Mouse (Mus musculus) embryonic facial prominence, embryonic 15.5 days (tissue): ENCODE data around the gene Drd4. TPM values are rescaled to one million over a fixed set of nuclear protein-coding genes. Genes with fewer than 3 reads are reported as not detected.

Experiments used
- ATAC-seq: fragments of 200-750 bp; cut with Nextera tagmentation; 2 replicates; pipeline ENCODE4 v1.8.0; 2017; ENCODE audit warnings: low read depth, moderate TSS enrichment; ENCODE audit not compliant: insufficient number of reproducible peaks, low FRiP score, low TSS enrichment
- H3K27ac ChIP-seq: fragments of 300-500 bp; sonication (generic); replicated peaks from 2 replicates; pipeline ENCODE4 v1.5.1; 2015; ENCODE audit warnings: mild to moderate bottlenecking, inconsistent platforms
- H3K27me3 ChIP-seq: fragments of 300-500 bp; sonication (generic); 2 replicates; pipeline ENCODE4 v1.6.1; 2015; ENCODE audit warnings: inconsistent platforms
- H3K36me3 ChIP-seq: fragments of 300-500 bp; sonication (generic); 2 replicates; pipeline ENCODE4 v1.6.1; 2015; ENCODE audit warnings: mild to moderate bottlenecking, inconsistent platforms
- H3K4me1 ChIP-seq: fragments of 300-500 bp; sonication (generic); 2 replicates; pipeline ENCODE4 v1.6.1; 2015; ENCODE audit warnings: inconsistent platforms
- H3K4me2 ChIP-seq: fragments of 300-500 bp; sonication (generic); replicated peaks from 2 replicates; pipeline ENCODE4 v1.6.1; 2015; ENCODE audit warnings: mild to moderate bottlenecking, inconsistent platforms
- H3K4me3 ChIP-seq: fragments of 300-500 bp; sonication (generic); replicated peaks from 2 replicates; pipeline ENCODE4 v1.5.1; 2015; ENCODE audit warnings: mild to moderate bottlenecking, inconsistent platforms
- H3K9ac ChIP-seq: fragments of 300-500 bp; sonication (generic); 2 replicates; pipeline ENCODE4 v1.6.1; 2015; ENCODE audit warnings: inconsistent platforms
- H3K9me3 ChIP-seq: fragments of 300-500 bp; sonication (generic); replicated peaks from 2 replicates; pipeline ENCODE4 v1.6.1; 2016; ENCODE audit warnings: inconsistent platforms
- WGBS: fragments of 180-500 bp; shearing (Covaris S2); methylation state at CpG from one replicate; pipeline ENCODE4 v1.1.7; 2015; 5-methylcytosine and 5-hydroxymethylcytosine counted together
- polyA plus RNA-seq: library from polyadenylated mRNA; unstranded; fragments of >200 nt; fragmentation: Nextera tagmentation; extraction: Ambion mirVana; gene quantifications from 2 replicates; pipeline ENCODE4 v1.2.1, GENCODE M21; 2015

Gene Drd4
- polyA plus RNA-seq, 1 experiment from 2014 or later = 1.1 TPM

- no peak overlapping the region for H3K27ac ChIP-seq
- peaks cover 18% of the 10 kb centered on the region for H3K4me1 ChIP-seq
- H3K4me2 ChIP-seq = peak overlapping the region; percentile 12; the same call in 1 of the 2 replicates
- 82% methylated on average over 14 of the region's 14 CpGs for WGBS
- H3K9ac ChIP-seq = no peak overlapping the region
- ATAC-seq = no peak
- no peak overlapping the region for H3K4me3 ChIP-seq
- no peaks in the 10 kb centered on the region for H3K27me3 ChIP-seq
- H3K9me3 ChIP-seq = no peaks in the 10 kb centered on the region
- H3K36me3 ChIP-seq = 0 out of 2 replicates have a peak, but pooled peaks cover 1% of the 10 kb centered on the region
Measured at GRCm38 (mm10) chr7:141269273-141269545, 22.6 kb upstream of the Drd4 start.

GRCm38 (mm10) chr7:141270631-141271030, 21.2 kb upstream of the Drd4 start:
- Histone ChIP-seq H3K4me1 (peaks cover 9% of the 10 kb centered on the region), H3K9ac (no peak overlapping the region), H3K4me2 (no peak overlapping the region), H3K36me3 (no peaks in the 10 kb centered on the region), H3K27ac (no peak overlapping the region), H3K27me3 (no peaks in the 10 kb centered on the region), H3K9me3 (no peaks in the 10 kb centered on the region), H3K4me3 (no peak overlapping the region)
- 79% methylated on average over 3 of the region's 3 CpGs for WGBS
- no peak for ATAC-seq

GRCm38 (mm10) chr7:141275356-141275755, 16.4 kb upstream of the Drd4 start:
- peaks cover 11% of the 10 kb centered on the region for H3K4me1 ChIP-seq
- no peak overlapping the region for H3K4me3 ChIP-seq
- H3K27ac ChIP-seq = no peak overlapping the region
- ATAC-seq = no peak
- H3K9me3 ChIP-seq = no peaks in the 10 kb centered on the region
- H3K27me3 ChIP-seq = 0 out of 2 replicates have a peak, but pooled peaks cover 3% of the 10 kb centered on the region
- WGBS = 63% methylated on average over 9 of the region's 9 CpGs
- no peak overlapping the region for H3K4me2 ChIP-seq
- H3K36me3 ChIP-seq = no peaks in the 10 kb centered on the region
- H3K9ac ChIP-seq = no peak overlapping the region

- Histone ChIP-seq H3K4me1 (peaks cover 11% of the 10 kb centered on the region), H3K27ac (no peak within 1 kb of the TSS), H3K9me3 (no peaks in the 10 kb centered on the region), H3K9ac (no peak within 1 kb of the TSS), H3K36me3 (no peaks in the 10 kb centered on the region), H3K4me2 (no peak within 1 kb of the TSS), H3K4me3 (no peak within 1 kb of the TSS), H3K27me3 (0 out of 2 replicates have a peak, but pooled peaks cover 3% of the 10 kb centered on the region)
- no peak for ATAC-seq
- 60% methylated on average over 11 of the region's 11 CpGs for WGBS
Measured at GRCm38 (mm10) chr7:141276546-141276945, 15.3 kb upstream of the Drd4 start, which contains the start of gene Cdhr5. Cdhr5 (minus strand) TSS chr7:141276786.

- Histone ChIP-seq H3K27ac (no peak overlapping the region), H3K4me2 (peak overlapping the region; percentile 96; the same call in 1 of the 2 replicates), H3K4me1 (peaks cover 11% of the 10 kb centered on the region), H3K36me3 (no peaks in the 10 kb centered on the region), H3K9ac (no peak overlapping the region), H3K9me3 (no peaks in the 10 kb centered on the region), H3K4me3 (peak overlapping the region; percentile 48; the same call in 1 of the 2 replicates), H3K27me3 (0 out of 2 replicates have a peak, but pooled peaks cover 3% of the 10 kb centered on the region)
- WGBS = 69% methylated on average over 11 of the region's 11 CpGs
- no peak for ATAC-seq
Measured at GRCm38 (mm10) chr7:141277701-141278678, 13.8 kb upstream of the Drd4 start.

- Histone ChIP-seq H3K4me3 (peak within 1 kb of the TSS; percentile 48), H3K27me3 (0 out of 2 replicates have a peak, but pooled peaks cover 3% of the 10 kb centered on the region), H3K27ac (no peak within 1 kb of the TSS), H3K4me2 (peak within 1 kb of the TSS; percentile 96), H3K4me1 (peaks cover 11% of the 10 kb centered on the region), H3K9ac (peak within 1 kb of the TSS; percentile 35), H3K9me3 (no peaks in the 10 kb centered on the region), H3K36me3 (no peaks in the 10 kb centered on the region)
- ATAC-seq = no peak; the same call in 1 of the 2 replicates
- WGBS = 2% methylated on average over 41 of the region's 46 CpGs
Measured at GRCm38 (mm10) chr7:141278766-141279590, 12.8 kb upstream of the Drd4 start, which contains the start of gene Sct. Sct (minus strand) TSS chr7:141279133.

GRCm38 (mm10) chr7:141281442-141281841, 10.4 kb upstream of the Drd4 start:
- H3K27me3 ChIP-seq = 0 out of 2 replicates have a peak, but pooled peaks cover 3% of the 10 kb centered on the region
- no peak overlapping the region for H3K4me3 ChIP-seq
- ATAC-seq = no peak
- H3K9ac ChIP-seq = no peak overlapping the region
- H3K27ac ChIP-seq = no peak overlapping the region
- no peak overlapping the region for H3K4me2 ChIP-seq
- H3K9me3 ChIP-seq = no peaks in the 10 kb centered on the region
- no peaks in the 10 kb centered on the region for H3K36me3 ChIP-seq
- 52% methylated on average over 6 of the region's 6 CpGs for WGBS
- H3K4me1 ChIP-seq = peaks cover 11% of the 10 kb centered on the region

GRCm38 (mm10) chr7:141282756-141283155, 9.1 kb upstream of the Drd4 start:
- no peak overlapping the region for H3K4me3 ChIP-seq
- 0 out of 2 replicates have a peak, but pooled peaks cover 3% of the 10 kb centered on the region for H3K27me3 ChIP-seq
- no peaks in the 10 kb centered on the region for H3K36me3 ChIP-seq
- H3K4me1 ChIP-seq = peaks cover 11% of the 10 kb centered on the region
- no peak overlapping the region for H3K27ac ChIP-seq
- H3K4me2 ChIP-seq = no peak overlapping the region
- ATAC-seq = no peak
- no peak overlapping the region for H3K9ac ChIP-seq
- 80% methylated on average over 4 of the region's 4 CpGs for WGBS
- H3K9me3 ChIP-seq = no peaks in the 10 kb centered on the region

GRCm38 (mm10) chr7:141288042-141288441, 3.8 kb upstream of the Drd4 start:
- no peak overlapping the region for H3K27ac ChIP-seq
- no peak overlapping the region for H3K4me3 ChIP-seq
- H3K4me1 ChIP-seq = peaks cover 12% of the 10 kb centered on the region
- no peaks in the 10 kb centered on the region for H3K9me3 ChIP-seq
- H3K9ac ChIP-seq = no peak overlapping the region
- H3K27me3 ChIP-seq = peaks cover 21% of the 10 kb centered on the region
- WGBS = 69% methylated on average over 3 of the region's 3 CpGs
- H3K4me2 ChIP-seq = no peak overlapping the region
- no peaks in the 10 kb centered on the region for H3K36me3 ChIP-seq
- no peak for ATAC-seq

GRCm38 (mm10) chr7:141292583-141293388, 980 bp downstream of the Drd4 start:
- Histone ChIP-seq H3K27me3 (peaks cover 49% of the 10 kb centered on the region), H3K4me3 (peak overlapping the region; percentile 53), H3K27ac (no peak overlapping the region), H3K9me3 (no peaks in the 10 kb centered on the region), H3K36me3 (peaks cover 9% of the 10 kb centered on the region), H3K9ac (peak overlapping the region; percentile 37; the same call in 1 of the 2 replicates), H3K4me2 (peak overlapping the region; percentile 98), H3K4me1 (peaks cover 29% of the 10 kb centered on the region)
- 39% methylated on average over 15 of the region's 15 CpGs for WGBS
- ATAC-seq = no peak
